Mouse (Mus musculus) hematopoietic multipotent progenitor cell, adult 10-12 weeks (in vitro differentiated cells): ENCODE data around the gene Btrc. TPM values are rescaled to one million over a fixed set of nuclear protein-coding genes. Genes with fewer than 3 reads are reported as not detected.

Experiments
- polyA plus RNA-seq: library from polyadenylated mRNA; stranded (reverse); fragments of >175 nt; gene quantifications from 2 replicates; pipeline ENCODE4 v1.2.3, GENCODE M21; 2012; ENCODE audit warnings: low replicate concordance

Gene Btrc
- polyA plus RNA-seq, result 2.4 and 7.8 TPM in 2 replicates

DNA sequence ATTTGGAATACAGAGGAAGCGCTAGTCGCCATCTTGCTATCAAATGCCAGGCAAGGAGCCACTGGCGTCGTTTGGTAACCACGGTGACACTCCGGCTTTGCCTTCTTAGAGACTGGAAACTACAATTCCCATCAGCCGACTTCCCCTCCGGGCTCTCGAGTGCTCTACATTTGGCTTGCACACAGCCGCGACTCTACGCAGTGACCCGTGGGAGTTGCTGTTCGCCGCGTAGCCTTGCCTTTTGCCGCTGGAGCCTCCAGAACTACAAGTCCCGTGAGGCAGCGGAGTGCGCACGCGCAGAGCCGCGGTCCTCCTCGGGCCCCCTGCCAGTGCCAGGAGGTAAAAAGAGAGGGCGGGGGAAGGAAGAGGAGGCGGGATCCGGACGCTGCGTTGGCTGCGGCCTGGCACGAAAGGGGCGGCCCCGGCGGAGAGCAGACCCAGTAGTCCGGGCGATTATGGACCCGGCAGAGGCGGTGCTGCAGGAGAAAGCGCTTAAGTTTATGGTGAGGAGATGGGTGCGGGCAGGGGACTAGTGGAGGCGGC, at the start of gene Btrc:
Gene Btrc (plus strand): TSS at position 351 of the 543 bp plus-strand sequence.

GRCm38 (mm10) chr19:45560153-45560890, 196.8 kb downstream of the Btrc start, which contains the start of the genes Poll and Gm17018:
TSS of gene Poll (minus strand) at chr19:45560531.
TSS of gene Gm17018 (plus strand) at chr19:45560615.

Other genes starting within 250 kb of the Btrc start
- 0.91 and 1.6 TPM in 2 replicates for gene Tlx1, start 213.1 kb upstream of the Btrc start, polyA plus RNA-seq
- gene Lbx1, start 127.9 kb upstream of the Btrc start, polyA plus RNA-seq, result not detected in 2 replicates
- 11.7 and 12.6 TPM in 2 replicates for gene Poll, start 196.8 kb downstream of the Btrc start, polyA plus RNA-seq
- 19.5 and 28.8 TPM in 2 replicates for gene Gm17018, start 196.9 kb downstream of the Btrc start, polyA plus RNA-seq